Mouse (Mus musculus): Measurements from ENCODE around the gene Olfr453. TPM values are rescaled to one million over a fixed set of nuclear protein-coding genes. Genes with fewer than 3 reads are reported as not detected.

The Olfr453 gene
- total and polyA plus RNA-seq, 3 experiments = not detected

GRCm38 (mm10) chr6:42742303-42742702 lies 3.1 kb downstream of the Olfr453 start:
- Histone ChIP-seq H3K27me3 (ENCODE audit: control insufficient read depth in 1 of 2, insufficient read depth in 2 of 2, low read length in 2 of 2) (no peaks in the 10 kb centered on the region), H3K79me2 (ENCODE audit: control insufficient read depth, insufficient read depth, low read length, poor library complexity) (no peaks in the 10 kb centered on the region), H3K9me3 (replicated peaks; ENCODE audit: insufficient read depth, low read length) (no peaks in the 10 kb centered on the region), H3K4me3 (ENCODE audit: control insufficient read depth in 1 of 2, insufficient read depth in 1 of 2, low read depth in 2 of 2, low read length in 2 of 2) (no peak overlapping the region), H3K4me1 (ENCODE audit: control insufficient read depth in 1 of 2, insufficient read depth in 2 of 2, low read length in 2 of 2) (no peaks in the 10 kb centered on the region), H3K9ac (ENCODE audit: control insufficient read depth, low read depth, low read length, poor library complexity, severe bottlenecking) (no peak overlapping the region), H3K36me3 (ENCODE audit: control insufficient read depth in 1 of 2, insufficient read depth in 2 of 2, low read length in 2 of 2) (no peaks in the 10 kb centered on the region), H3K27ac (ENCODE audit: control insufficient read depth, low read depth, low read length) (no peak overlapping the region)
- DNase-seq (ENCODE audit: low read depth, low spot score) = no peak
- TF ChIP-seq MYB (IDR thresholded peaks at IDR 0.05; ENCODE audit: low read depth, low read length) = no peak
- no peak for TF ChIP-seq MEF2A (IDR thresholded peaks at IDR 0.05; ENCODE audit: extremely low read depth, insufficient replicate concordance, low read depth, low read length, poor library complexity, severe bottlenecking)
- no peak for TF ChIP-seq POLR2A (IDR thresholded peaks at IDR 0.05; ENCODE audit: control insufficient read depth in 1 of 2, insufficient read depth in 1 of 2, low read depth in 1 of 2, low read length in 2 of 2, poor library complexity in 1 of 2)
- TF ChIP-seq MAFK (IDR thresholded peaks at IDR 0.05; ENCODE audit: borderline replicate concordance, low read depth, low read length) = no peak
- TF ChIP-seq USF2 (IDR thresholded peaks at IDR 0.05; ENCODE audit: borderline replicate concordance in 1 of 2, insufficient read depth in 1 of 2, low read depth in 1 of 2, low read length in 2 of 2) = no peak
- no peak for TF ChIP-seq CHD2 (IDR thresholded peaks at IDR 0.05; ENCODE audit: low read length)
- TF ChIP-seq GABPA (IDR thresholded peaks at IDR 0.05; ENCODE audit: low read depth, low read length) = no peak
- no peak for TF ChIP-seq ETS1 (IDR thresholded peaks at IDR 0.05; ENCODE audit: low read depth, low read length)
- no peak for TF ChIP-seq NRF1 (IDR thresholded peaks at IDR 0.05; ENCODE audit: insufficient read depth, low read depth, low read length, poor library complexity, severe bottlenecking)
- no peak for TF ChIP-seq MYC (IDR thresholded peaks at IDR 0.05; ENCODE audit: low read depth, low read length)
- TF ChIP-seq MAX (IDR thresholded peaks at IDR 0.05; ENCODE audit: low read length) = no peak
- TF ChIP-seq ELF1 (IDR thresholded peaks at IDR 0.05; ENCODE audit: low read depth, low read length) = no peak
- no peak for TF ChIP-seq UBTF (IDR thresholded peaks at IDR 0.05; ENCODE audit: borderline replicate concordance, insufficient read depth, low read depth, low read length)
- no peak for TF ChIP-seq MXI1 (IDR thresholded peaks at IDR 0.05; ENCODE audit: low read depth, low read length)
- no peak for TF ChIP-seq TBP (IDR thresholded peaks at IDR 0.05; ENCODE audit: low read depth, low read length)

- H3K27ac ChIP-seq (ENCODE audit: control insufficient read depth, low read depth, low read length) = no peak overlapping the region
- H3K4me3 ChIP-seq (ENCODE audit: control insufficient read depth in 1 of 2, insufficient read depth in 1 of 2, low read depth in 2 of 2, low read length in 2 of 2) = no peak overlapping the region
- H3K9me3 ChIP-seq (replicated peaks; ENCODE audit: insufficient read depth, low read length) = no peaks in the 10 kb centered on the region
- no peak overlapping the region for H3K9ac ChIP-seq (ENCODE audit: control insufficient read depth, low read depth, low read length, poor library complexity, severe bottlenecking)
- TF ChIP-seq NRF1 (IDR thresholded peaks at IDR 0.05; ENCODE audit: insufficient read depth, low read depth, low read length, poor library complexity, severe bottlenecking) (no peak), CHD1 (IDR thresholded peaks at IDR 0.05; ENCODE audit: low read depth, low read length) (no peak), HCFC1 (IDR thresholded peaks at IDR 0.05; ENCODE audit: low read depth, low read length) (no peak), EP300 (IDR thresholded peaks at IDR 0.05; ENCODE audit: low read depth in 1 of 2, low read length in 2 of 2) (no peak), ZKSCAN1 (IDR thresholded peaks at IDR 0.05; ENCODE audit: low read depth, low read length) (no peak), POLR2A (IDR thresholded peaks at IDR 0.05; ENCODE audit: control insufficient read depth in 1 of 2, insufficient read depth in 1 of 2, low read depth in 1 of 2, low read length in 2 of 2, poor library complexity in 1 of 2) (no peak), ZMIZ1 (IDR thresholded peaks at IDR 0.05; ENCODE audit: low read depth, low read length) (no peak), SMC3 (IDR thresholded peaks at IDR 0.05; ENCODE audit: low read depth, low read length) (no peak), RAD21 (IDR thresholded peaks at IDR 0.05; ENCODE audit: low read depth, low read length) (no peak), CTCF (IDR thresholded peaks at IDR 0.05 in 2 of 3, conservative IDR thresholded peaks at IDR 0.05 in 1 of 3; ENCODE audit: control insufficient read depth in 1 of 3, insufficient read depth in 1 of 3, low read depth in 2 of 3, low read length in 3 of 3, poor library complexity in 1 of 3, severe bottlenecking in 1 of 3) (no peak), GATA1 (IDR thresholded peaks at IDR 0.05; ENCODE audit: low read depth, low read length) (no peak), USF2 (IDR thresholded peaks at IDR 0.05; ENCODE audit: borderline replicate concordance in 1 of 2, insufficient read depth in 1 of 2, low read depth in 1 of 2, low read length in 2 of 2) (no peak), USF1 (IDR thresholded peaks at IDR 0.05; ENCODE audit: low read depth, low read length) (no peak), ZC3H11A (IDR thresholded peaks at IDR 0.05; ENCODE audit: low read depth, low read length) (no peak), TCF12 (IDR thresholded peaks at IDR 0.05; ENCODE audit: low read depth, low read length) (no peak), SIN3A (IDR thresholded peaks at IDR 0.05; ENCODE audit: low read length) (no peak), TBP (IDR thresholded peaks at IDR 0.05; ENCODE audit: low read depth, low read length) (no peak), GABPA (IDR thresholded peaks at IDR 0.05; ENCODE audit: low read depth, low read length) (no peak), MAX (IDR thresholded peaks at IDR 0.05; ENCODE audit: low read length) (no peak), CHD2 (IDR thresholded peaks at IDR 0.05; ENCODE audit: low read length) (no peak)
- H3K36me3 ChIP-seq (ENCODE audit: control insufficient read depth in 1 of 2, insufficient read depth in 2 of 2, low read length in 2 of 2) = no peaks in the 10 kb centered on the region
- no peaks in the 10 kb centered on the region for H3K27me3 ChIP-seq (ENCODE audit: control insufficient read depth in 1 of 2, insufficient read depth in 2 of 2, low read length in 2 of 2)
- no peak for DNase-seq (ENCODE audit: low read depth, low spot score)
- no peaks in the 10 kb centered on the region for H3K4me1 ChIP-seq (ENCODE audit: control insufficient read depth in 1 of 2, insufficient read depth in 2 of 2, low read length in 2 of 2)
- H3K79me2 ChIP-seq (ENCODE audit: control insufficient read depth, insufficient read depth, low read length, poor library complexity) = no peaks in the 10 kb centered on the region
These were observed 8.7 kb downstream of the Olfr453 start for GRCm38 (mm10) chr6:42747846-42748245.
